Mouse (Mus musculus) heart, postnatal 0 days (tissue): Measurements from ENCODE around the gene Armh3. TPM values are rescaled to one million over a fixed set of nuclear protein-coding genes. Genes with fewer than 3 reads are reported as not detected.

ENCODE experiments used
- ATAC-seq: fragments of 200-750 bp; cut with Nextera tagmentation; 2 replicates; pipeline ENCODE4 v1.8.0; 2017; ENCODE audit warnings: low read depth, moderate number of reproducible peaks, moderate library complexity; ENCODE audit not compliant: insufficient read depth
- DNase-seq: peaks from one replicate; pipeline ENCODE4 v3.0.0-alpha.2; 2016; ENCODE audit warnings: low spot score
- H3K27ac ChIP-seq: fragments of 300-500 bp; sonication (generic); 2 replicates; pipeline ENCODE4 v1.5.1; 2014; ENCODE audit warnings: low read depth, mild to moderate bottlenecking
- H3K27me3 ChIP-seq: fragments of 300-500 bp; sonication (generic); 2 replicates; pipeline ENCODE4 v1.6.1; 2014; ENCODE audit warnings: low read length, mixed read lengths; ENCODE audit not compliant: control insufficient read depth, insufficient read depth
- H3K36me3 ChIP-seq: fragments of 300-500 bp; sonication (generic); replicated peaks from 2 replicates; pipeline ENCODE4 v1.6.1; 2014; ENCODE audit warnings: low read length, mixed read lengths; ENCODE audit not compliant: control insufficient read depth, insufficient read depth
- H3K4me1 ChIP-seq: fragments of 300-500 bp; sonication (generic); 2 replicates; pipeline ENCODE4 v1.6.1; 2014; ENCODE audit warnings: antibody characterized with exemption; ENCODE audit not compliant: control insufficient read depth, insufficient read depth
- H3K4me2 ChIP-seq: fragments of 300-500 bp; sonication (generic); 2 replicates; pipeline ENCODE4 v1.6.1; 2014; ENCODE audit warnings: low read depth, mild to moderate bottlenecking, low read length, moderate library complexity
- H3K4me3 ChIP-seq: fragments of 300-500 bp; sonication (generic); 2 replicates; pipeline ENCODE4 v1.5.1; 2014; ENCODE audit warnings: low read depth, low read length
- H3K9ac ChIP-seq: fragments of 300-500 bp; sonication (generic); replicated peaks from 2 replicates; pipeline ENCODE4 v1.6.1; 2014; ENCODE audit warnings: low read depth, low read length, mixed read lengths
- H3K9me3 ChIP-seq: fragments of 300-500 bp; sonication (generic); replicated peaks from 2 replicates; pipeline ENCODE4 v1.6.1; 2016; ENCODE audit warnings: low read length; ENCODE audit not compliant: control insufficient read depth
- CTCF ChIP-seq: IDR thresholded peaks from 2 replicates; pipeline ENCODE4 v1.5.1; 2016; ENCODE audit warnings: antibody characterized with exemption, control low read depth, low read depth
- EP300 ChIP-seq: IDR thresholded peaks from 2 replicates; pipeline ENCODE4 v1.6.1; 2016; ENCODE audit warnings: antibody characterized with exemption, low read depth
- WGBS: fragments of 180-500 bp; shearing (Covaris S2); extraction: QIAGEN DNeasy Blood & Tissue Kit; methylation state at CpG from one replicate; pipeline ENCODE4 v1.1.7; 2014; 5-methylcytosine and 5-hydroxymethylcytosine counted together
- polyA plus RNA-seq: library from polyadenylated mRNA; unstranded; fragments of >200 nt; fragmentation: Nextera tagmentation; extraction: Ambion mirVana; gene quantifications from 2 replicates; pipeline ENCODE4 v1.2.1, GENCODE M21; 2015
- total RNA-seq: library from RNA; depleted of rRNA; stranded (reverse); fragments of >200 nt; gene quantifications from 2 replicates; pipeline ENCODE4 v1.2.3, GENCODE M21; 2014; ENCODE audit warnings: low replicate concordance

The Armh3 gene
- total and polyA plus RNA-seq, 2 experiments from 2014 or later, result 11.1 to 11.4 TPM

GRCm38 (mm10) chr19:45900836-45901235, 97.5 kb downstream of the Armh3 start:
- Histone ChIP-seq H3K36me3 (peaks cover 11% of the 10 kb centered on the region), H3K9me3 (no peaks in the 10 kb centered on the region), H3K4me3 (no peak overlapping the region), H3K27ac (peak overlapping the region; percentile 93; the same call in 1 of the 2 replicates), H3K4me2 (no peak overlapping the region), H3K27me3 (no peaks in the 10 kb centered on the region), H3K4me1 (peaks cover 13% of the 10 kb centered on the region), H3K9ac (no peak overlapping the region)
- DNase-seq, result no peak
- no peak for TF ChIP-seq CTCF
- TF ChIP-seq EP300, result no peak
- 87% methylated on average over 5 of the region's 5 CpGs for WGBS
- no peak for ATAC-seq

DNA sequence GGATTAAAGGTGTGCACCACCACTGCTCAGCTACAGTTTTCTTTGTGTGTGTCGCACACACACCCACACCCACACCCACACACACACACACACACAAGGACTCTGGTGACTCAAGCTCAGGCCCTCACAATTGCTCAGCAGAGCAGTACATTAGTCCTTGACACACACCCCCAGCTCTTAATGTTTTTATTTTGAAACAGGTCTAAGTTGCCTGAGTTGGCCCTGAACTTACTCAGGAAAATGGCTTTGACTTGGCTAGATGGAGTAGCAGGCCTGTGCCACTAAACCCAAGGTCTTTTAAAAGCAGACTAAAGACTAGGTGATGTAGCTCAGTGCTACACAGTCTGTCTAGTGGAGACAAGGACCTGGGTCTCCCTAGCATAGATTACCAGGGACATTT, 102.6 kb downstream of the Armh3 start:
- no peaks in the 10 kb centered on the region for H3K9me3 ChIP-seq
- ATAC-seq (no peak), DNase-seq (no peak)
- peaks cover 4% of the 10 kb centered on the region; the same call in 1 of the 2 replicates for H3K4me1 ChIP-seq
- no peak overlapping the region for H3K27ac ChIP-seq
- no peak overlapping the region for H3K4me3 ChIP-seq
- peaks cover 15% of the 10 kb centered on the region for H3K36me3 ChIP-seq
- TF ChIP-seq CTCF (no peak), EP300 (no peak)
- no peaks in the 10 kb centered on the region for H3K27me3 ChIP-seq
- H3K4me2 ChIP-seq, result no peak overlapping the region
- H3K9ac ChIP-seq, result no peak overlapping the region
- 100% methylated on average over 1 of the region's 1 CpGs for WGBS

DNA sequence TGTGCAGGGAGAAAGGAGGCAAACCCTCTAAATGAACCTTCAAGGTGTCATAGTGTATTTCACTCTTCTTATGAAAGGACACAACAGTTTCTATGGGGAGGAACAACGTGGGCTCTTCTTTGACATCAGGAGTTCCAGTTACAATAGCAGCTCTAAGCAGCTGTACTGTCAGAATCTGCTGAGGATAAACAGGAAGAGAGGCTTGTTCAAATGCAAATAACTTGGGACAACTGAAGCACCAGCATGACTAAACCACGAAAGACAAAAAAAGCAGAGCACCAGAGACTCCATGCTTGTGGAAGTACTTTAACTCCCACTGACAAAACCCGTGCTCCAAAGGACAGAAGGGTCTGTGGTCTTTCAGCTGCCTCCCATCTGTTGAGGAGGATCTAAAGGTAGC, 116.2 kb downstream of the Armh3 start:
- H3K27ac ChIP-seq, result no peak overlapping the region
- H3K4me1 ChIP-seq, result no peaks in the 10 kb centered on the region
- WGBS, result 68% methylated on average over 3 of the region's 3 CpGs
- H3K4me2 ChIP-seq, result no peak overlapping the region
- no peaks in the 10 kb centered on the region for H3K27me3 ChIP-seq
- 0 out of 2 replicates have a peak overlapping the region, but pooled peaks have one; percentile 6 for H3K9ac ChIP-seq
- H3K9me3 ChIP-seq, result no peaks in the 10 kb centered on the region
- no peak for ATAC-seq
- DNase-seq, result no peak
- TF ChIP-seq CTCF (no peak), EP300 (no peak)
- no peak overlapping the region for H3K4me3 ChIP-seq
- peaks cover 17% of the 10 kb centered on the region; the same call in 1 of the 2 replicates for H3K36me3 ChIP-seq

DNA sequence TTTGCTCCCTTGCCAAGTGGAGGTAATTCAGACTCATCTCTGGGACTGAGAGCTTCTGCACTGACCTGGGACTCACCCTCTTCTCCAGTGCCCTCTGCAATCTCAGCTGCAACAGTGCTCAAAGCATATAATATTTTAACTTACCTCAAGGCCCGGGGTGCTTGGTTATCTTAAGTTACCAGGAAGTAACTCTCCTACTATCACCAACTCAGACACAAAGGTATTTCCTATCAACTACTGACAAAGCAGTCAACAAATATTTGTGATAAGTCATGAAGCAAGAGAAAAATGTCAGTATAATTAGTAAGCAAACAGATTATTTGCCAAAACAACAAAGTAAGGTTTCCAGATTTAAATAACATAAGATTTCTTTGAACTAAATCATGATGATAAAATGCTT, 125.0 kb downstream of the Armh3 start:
- no peak for DNase-seq
- no peak overlapping the region for H3K4me3 ChIP-seq
- TF ChIP-seq EP300, result no peak
- no peak for TF ChIP-seq CTCF
- no peak overlapping the region for H3K9ac ChIP-seq
- H3K9me3 ChIP-seq, result no peaks in the 10 kb centered on the region
- no peak for ATAC-seq
- peaks cover 4% of the 10 kb centered on the region for H3K4me1 ChIP-seq
- no peak overlapping the region for H3K4me2 ChIP-seq
- 6% methylated on average over 1 of the region's 1 CpGs for WGBS
- H3K27me3 ChIP-seq, result no peaks in the 10 kb centered on the region
- no peak overlapping the region for H3K27ac ChIP-seq
- H3K36me3 ChIP-seq, result no peaks in the 10 kb centered on the region

GRCm38 (mm10) chr19:45855284-45855920, 142.9 kb downstream of the Armh3 start:
- Histone ChIP-seq H3K4me1 (no peaks in the 10 kb centered on the region), H3K4me2 (peak overlapping the region; percentile 53), H3K4me3 (no peak overlapping the region), H3K27me3 (no peaks in the 10 kb centered on the region), H3K36me3 (no peaks in the 10 kb centered on the region), H3K9me3 (no peaks in the 10 kb centered on the region), H3K27ac (peak overlapping the region; percentile 89), H3K9ac (0 out of 2 replicates have a peak overlapping the region, but pooled peaks have one; percentile 1)
- peak; percentile 75 for ATAC-seq
- peak; percentile 66 for DNase-seq
- no peak for TF ChIP-seq EP300
- TF ChIP-seq CTCF, result no peak
- WGBS, result 29% methylated on average over 8 of the region's 8 CpGs

- H3K27ac ChIP-seq, result peak overlapping the region; percentile 89
- H3K9me3 ChIP-seq, result no peaks in the 10 kb centered on the region
- H3K4me3 ChIP-seq, result peak overlapping the region; percentile 27
- ATAC-seq, result peak; percentile 91
- DNase-seq, result peak; percentile 82
- H3K27me3 ChIP-seq, result no peaks in the 10 kb centered on the region
- 36% methylated on average over 7 of the region's 7 CpGs for WGBS
- peak overlapping the region; percentile 45; the same call in 1 of the 2 replicates for H3K9ac ChIP-seq
- TF ChIP-seq EP300 (no peak), CTCF (peak; percentile 40)
- no peaks in the 10 kb centered on the region for H3K4me1 ChIP-seq
- peak overlapping the region; percentile 53 for H3K4me2 ChIP-seq
- H3K36me3 ChIP-seq, result no peaks in the 10 kb centered on the region
Measured at GRCm38 (mm10) chr19:45854521-45854920, 143.8 kb downstream of the Armh3 start.
